Mouse (Mus musculus): ENCODE measurements around the gene Kiss1r. TPM values are rescaled to one million over a fixed set of nuclear protein-coding genes. Genes with fewer than 3 reads are reported as not detected.

Gene Kiss1r
- polyA plus RNA-seq, 1 experiment from 2014 or later, result 1.6 TPM

GRCm38 (mm10) chr10:79969124-79969568, 52.4 kb downstream of the Kiss1r start:
- TF ChIP-seq EP300 (IDR thresholded peaks at IDR 0.05), result no peak
- TF ChIP-seq CTCF (IDR thresholded peaks at IDR 0.05), result peak; percentile 7; the same call in 1 of the 2 replicates
- 27% methylated on average over 3 of the region's 3 CpGs for WGBS
- H3K4me1 ChIP-seq (ENCODE audit: insufficient read depth, low read depth, low read length), result 0 out of 2 replicates have a peak, but pooled peaks cover 4% of the 10 kb centered on the region
- DNase-seq (ENCODE audit: low spot score), result no peak
- H3K4me2 ChIP-seq (replicated peaks; ENCODE audit: low read depth, low read length), result no peak overlapping the region
- H3K27ac ChIP-seq (ENCODE audit: low read length), result no peak overlapping the region
- no peak overlapping the region for H3K9ac ChIP-seq (replicated peaks; ENCODE audit: low read depth)
- no peaks in the 10 kb centered on the region for H3K9me3 ChIP-seq (ENCODE audit: low read length)
- H3K36me3 ChIP-seq (ENCODE audit: insufficient read depth, low read length), result peaks cover 16% of the 10 kb centered on the region
- ATAC-seq, result no peak
- no peak overlapping the region for H3K4me3 ChIP-seq (ENCODE audit: low read depth, low read length)
- peaks cover 6% of the 10 kb centered on the region; the same call in 1 of the 2 replicates for H3K27me3 ChIP-seq (replicated peaks; ENCODE audit: insufficient read depth, low read length)

DNA sequence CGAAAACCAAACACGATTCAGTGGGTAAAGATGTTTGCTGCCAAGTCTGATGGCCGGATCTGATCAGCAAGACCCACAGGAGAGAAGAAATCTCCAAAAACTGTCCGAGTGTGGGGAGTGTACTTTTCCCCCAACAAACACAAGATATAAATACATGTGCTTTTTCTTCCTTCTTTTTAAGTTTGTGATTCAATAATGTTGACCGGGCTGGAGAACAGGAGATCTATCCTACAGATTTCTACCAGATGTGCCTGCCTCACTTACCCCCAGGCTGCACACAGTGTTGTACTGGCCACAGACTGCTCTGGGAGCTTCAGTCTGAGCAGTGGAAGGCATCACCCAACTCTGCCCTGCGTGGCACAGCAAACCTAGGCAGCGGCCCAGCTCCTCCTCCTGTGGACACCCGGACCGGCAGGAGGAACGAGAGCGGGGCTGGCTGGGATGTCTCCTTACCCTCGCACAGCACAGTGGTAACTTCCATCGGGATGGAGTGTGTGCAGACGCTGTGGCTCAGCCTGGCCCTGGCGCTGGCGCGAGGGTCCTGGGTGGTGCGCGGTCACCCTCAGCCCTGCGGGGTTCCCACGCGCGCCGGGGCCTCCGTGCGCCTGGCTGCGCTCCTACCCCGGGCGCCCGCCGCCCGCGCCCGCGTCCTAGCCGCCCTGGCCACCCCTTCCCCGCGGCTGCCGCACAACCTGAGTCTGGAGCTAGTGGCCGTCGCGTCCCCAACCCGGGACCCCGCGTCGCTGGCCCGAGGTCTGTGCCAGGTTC, 53.8 kb downstream of the Kiss1r start, which contains the start of gene Grin3b:
Grin3b (plus strand) TSS at position 301 of the 768 bp plus-strand sequence.
- H3K4me3 ChIP-seq (ENCODE audit: low read depth, low read length), result peak within 1 kb of the TSS; percentile 12; the same call in 1 of the 2 replicates
- 0 out of 2 replicates have a peak, but pooled peaks cover 4% of the 10 kb centered on the region for H3K4me1 ChIP-seq (ENCODE audit: insufficient read depth, low read depth, low read length)
- peaks cover 6% of the 10 kb centered on the region; the same call in 1 of the 2 replicates for H3K27me3 ChIP-seq (replicated peaks; ENCODE audit: insufficient read depth, low read length)
- DNase-seq (ENCODE audit: low spot score) (no peak), ATAC-seq (no peak)
- H3K9ac ChIP-seq (replicated peaks; ENCODE audit: low read depth), result no peak within 1 kb of the TSS
- H3K9me3 ChIP-seq (ENCODE audit: low read length), result no peaks in the 10 kb centered on the region
- no peak within 1 kb of the TSS for H3K27ac ChIP-seq (ENCODE audit: low read length)
- peaks cover 13% of the 10 kb centered on the region for H3K36me3 ChIP-seq (ENCODE audit: insufficient read depth, low read length)
- H3K4me2 ChIP-seq (replicated peaks; ENCODE audit: low read depth, low read length), result peak within 1 kb of the TSS; percentile 44
- 5% methylated on average over 45 of the region's 47 CpGs for WGBS
- no peak for TF ChIP-seq CTCF (IDR thresholded peaks at IDR 0.05)
- no peak for TF ChIP-seq EP300 (IDR thresholded peaks at IDR 0.05)

DNA sequence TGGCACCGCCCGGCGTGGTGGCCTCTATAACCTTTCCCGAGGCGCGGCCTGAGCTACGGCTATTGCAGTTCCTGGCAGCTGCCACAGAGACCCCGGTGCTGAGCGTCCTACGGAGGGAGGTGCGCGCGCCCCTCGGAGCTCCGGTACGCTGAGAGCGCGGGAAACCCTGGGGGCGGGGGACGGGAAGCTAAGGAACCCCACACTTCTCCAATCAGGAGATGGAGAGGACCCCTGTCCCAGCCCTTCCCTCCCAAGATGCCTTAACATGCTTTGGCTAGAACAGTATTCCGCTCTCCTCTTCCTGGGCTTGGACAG, 54.4 kb downstream of the Kiss1r start:
- TF ChIP-seq CTCF (IDR thresholded peaks at IDR 0.05) (no peak), EP300 (IDR thresholded peaks at IDR 0.05) (no peak)
- Histone ChIP-seq H3K9me3 (ENCODE audit: low read length) (no peaks in the 10 kb centered on the region), H3K36me3 (ENCODE audit: insufficient read depth, low read length) (peaks cover 19% of the 10 kb centered on the region), H3K4me2 (replicated peaks; ENCODE audit: low read depth, low read length) (peak overlapping the region; percentile 44), H3K4me1 (ENCODE audit: insufficient read depth, low read depth, low read length) (0 out of 2 replicates have a peak, but pooled peaks cover 4% of the 10 kb centered on the region), H3K27ac (ENCODE audit: low read length) (no peak overlapping the region), H3K4me3 (ENCODE audit: low read depth, low read length) (peak overlapping the region; percentile 12; the same call in 1 of the 2 replicates), H3K9ac (replicated peaks; ENCODE audit: low read depth) (no peak overlapping the region), H3K27me3 (replicated peaks; ENCODE audit: insufficient read depth, low read length) (peaks cover 6% of the 10 kb centered on the region; the same call in 1 of the 2 replicates)
- no peak for ATAC-seq
- no peak for DNase-seq (ENCODE audit: low spot score)
- WGBS, result 4% methylated on average over 20 of the region's 21 CpGs

Other genes with a start within 250 kb of the Kiss1r start
- gene Tpgs1, start 247.6 kb upstream of the Kiss1r start, polyA plus RNA-seq (2015; fragmentation: Nextera tagmentation; extraction: Ambion mirVana), result 64.6 and 71.2 TPM in 2 replicates
- 52.7 and 64.3 TPM in 2 replicates for gene Cdc34, start 234.8 kb upstream of the Kiss1r start, polyA plus RNA-seq (2015; fragmentation: Nextera tagmentation; extraction: Ambion mirVana)
- 0.57 and 0.69 TPM in 2 replicates for gene Gzmm, start 228.0 kb upstream of the Kiss1r start, polyA plus RNA-seq (2015; fragmentation: Nextera tagmentation; extraction: Ambion mirVana)
- 1,234 and 1,299 TPM in 2 replicates for gene Bsg, start 212.5 kb upstream of the Kiss1r start, polyA plus RNA-seq (2015; fragmentation: Nextera tagmentation; extraction: Ambion mirVana)
- 0.12 and 0.15 TPM in 2 replicates for gene Hcn2, start 200.3 kb upstream of the Kiss1r start, polyA plus RNA-seq (2015; fragmentation: Nextera tagmentation; extraction: Ambion mirVana)
- gene Polrmt, start 170.4 kb upstream of the Kiss1r start, polyA plus RNA-seq (2015; fragmentation: Nextera tagmentation; extraction: Ambion mirVana), result 17.4 and 22.4 TPM in 2 replicates
- 0.18 TPM in 1 of 2 replicates, not detected in the other for gene Fgf22, start 161.9 kb upstream of the Kiss1r start, polyA plus RNA-seq (2015; fragmentation: Nextera tagmentation; extraction: Ambion mirVana)
- gene Rnf126, start 150.0 kb upstream of the Kiss1r start, polyA plus RNA-seq (2015; fragmentation: Nextera tagmentation; extraction: Ambion mirVana), result 40.5 and 45.9 TPM in 2 replicates
- gene Fstl3, start 139.7 kb upstream of the Kiss1r start, polyA plus RNA-seq (2015; fragmentation: Nextera tagmentation; extraction: Ambion mirVana), result 38.6 and 39.9 TPM in 2 replicates
- 0.11 and 0.31 TPM in 2 replicates for gene Prss57, start 126.0 kb upstream of the Kiss1r start, polyA plus RNA-seq (2015; fragmentation: Nextera tagmentation; extraction: Ambion mirVana)
- 29.6 and 30.8 TPM in 2 replicates for gene Palm, start 123.4 kb upstream of the Kiss1r start, polyA plus RNA-seq (2015; fragmentation: Nextera tagmentation; extraction: Ambion mirVana)
- gene Misp, start 96.0 kb upstream of the Kiss1r start, polyA plus RNA-seq (2015; fragmentation: Nextera tagmentation; extraction: Ambion mirVana), result 10.5 and 10.6 TPM in 2 replicates
- 107 and 109 TPM in 2 replicates for gene Ptbp1, start 62.5 kb upstream of the Kiss1r start, polyA plus RNA-seq (2015; fragmentation: Nextera tagmentation; extraction: Ambion mirVana)
- 2.2 and 2.4 TPM in 2 replicates for gene Prtn3, start 42.5 kb upstream of the Kiss1r start, polyA plus RNA-seq (2015; fragmentation: Nextera tagmentation; extraction: Ambion mirVana)
- gene Plppr3, start 42.3 kb upstream of the Kiss1r start, polyA plus RNA-seq (2015; fragmentation: Nextera tagmentation; extraction: Ambion mirVana), result 3.9 and 4.8 TPM in 2 replicates
- gene Elane, start 30.7 kb upstream of the Kiss1r start, polyA plus RNA-seq (2015; fragmentation: Nextera tagmentation; extraction: Ambion mirVana), result 0.92 TPM in 1 of 2 replicates, not detected in the other
- not detected in 2 replicates for gene Cfd, start 26.1 kb upstream of the Kiss1r start, polyA plus RNA-seq (2015; fragmentation: Nextera tagmentation; extraction: Ambion mirVana)
- gene Med16, start 8.0 kb upstream of the Kiss1r start, polyA plus RNA-seq (2015; fragmentation: Nextera tagmentation; extraction: Ambion mirVana), result 32.0 and 32.8 TPM in 2 replicates
- not detected in 2 replicates for gene Gm26602, start 6.1 kb upstream of the Kiss1r start, polyA plus RNA-seq (2015; fragmentation: Nextera tagmentation; extraction: Ambion mirVana)
- 123 and 129 TPM in 2 replicates for gene R3hdm4, start 4.2 kb downstream of the Kiss1r start, polyA plus RNA-seq (2015; fragmentation: Nextera tagmentation; extraction: Ambion mirVana)
- gene Arid3a, start 10.1 kb downstream of the Kiss1r start, polyA plus RNA-seq (2015; fragmentation: Nextera tagmentation; extraction: Ambion mirVana), result 4.8 and 7.1 TPM in 2 replicates
- gene Wdr18, start 43.2 kb downstream of the Kiss1r start, polyA plus RNA-seq (2015; fragmentation: Nextera tagmentation; extraction: Ambion mirVana), result 32.8 and 44.2 TPM in 2 replicates
- gene Grin3b, start 53.7 kb downstream of the Kiss1r start, polyA plus RNA-seq (2015; fragmentation: Nextera tagmentation; extraction: Ambion mirVana), result 0.24 and 0.32 TPM in 2 replicates
- 26.7 and 27.6 TPM in 2 replicates for gene Tmem259, start 67.4 kb downstream of the Kiss1r start, polyA plus RNA-seq (2015; fragmentation: Nextera tagmentation; extraction: Ambion mirVana)
- 483 and 567 TPM in 2 replicates for gene Cnn2, start 71.6 kb downstream of the Kiss1r start, polyA plus RNA-seq (2015; fragmentation: Nextera tagmentation; extraction: Ambion mirVana)
- gene Abca7, start 79.5 kb downstream of the Kiss1r start, polyA plus RNA-seq (2015; fragmentation: Nextera tagmentation; extraction: Ambion mirVana), result 5.5 and 6.5 TPM in 2 replicates
- 20.1 and 22.2 TPM in 2 replicates for gene Arhgap45, start 99.7 kb downstream of the Kiss1r start, polyA plus RNA-seq (2015; fragmentation: Nextera tagmentation; extraction: Ambion mirVana)
- gene Polr2e, start 122.8 kb downstream of the Kiss1r start, polyA plus RNA-seq (2015; fragmentation: Nextera tagmentation; extraction: Ambion mirVana), result 178 and 202 TPM in 2 replicates
- 1,058 and 1,082 TPM in 2 replicates for gene Gpx4, start 130.2 kb downstream of the Kiss1r start, polyA plus RNA-seq (2015; fragmentation: Nextera tagmentation; extraction: Ambion mirVana)
- 17.5 and 26.4 TPM in 2 replicates for gene Sbno2, start 188.6 kb downstream of the Kiss1r start, polyA plus RNA-seq (2015; fragmentation: Nextera tagmentation; extraction: Ambion mirVana)
- 19.0 and 19.8 TPM in 2 replicates for gene Stk11, start 198.8 kb downstream of the Kiss1r start, polyA plus RNA-seq (2015; fragmentation: Nextera tagmentation; extraction: Ambion mirVana)
- gene Atp5d, start 221.7 kb downstream of the Kiss1r start, polyA plus RNA-seq (2015; fragmentation: Nextera tagmentation; extraction: Ambion mirVana), result 463 and 491 TPM in 2 replicates
- gene Cbarp, start 223.9 kb downstream of the Kiss1r start, polyA plus RNA-seq (2015; fragmentation: Nextera tagmentation; extraction: Ambion mirVana), result 5.1 and 5.5 TPM in 2 replicates
- 13.2 and 14.2 TPM in 2 replicates for gene Midn, start 231.3 kb downstream of the Kiss1r start, polyA plus RNA-seq (2015; fragmentation: Nextera tagmentation; extraction: Ambion mirVana)
- gene Cirbp, start 249.0 kb downstream of the Kiss1r start, polyA plus RNA-seq (2015; fragmentation: Nextera tagmentation; extraction: Ambion mirVana), result 203 and 305 TPM in 2 replicates